Mouse (Mus musculus) retina, adult 2 months (tissue): ENCODE results near the gene Scaf1.
"Not testable (repeated sequence)": the region's sequence is repeated elsewhere in the genome, so short reads cannot be mapped to it uniquely, and the experiment has no call there.

Source experiments
- DNase-seq: peaks from one replicate; pipeline ENCODE4 v3.0.0-alpha.2; 2012; ENCODE audit warnings: low read depth, low spot score

Gene Scaf1

GRCm38 (mm10) chr7:45045741-45046140 is 29.6 kb upstream of the Scaf1 start:
- DNase-seq, result no peak

DNA sequence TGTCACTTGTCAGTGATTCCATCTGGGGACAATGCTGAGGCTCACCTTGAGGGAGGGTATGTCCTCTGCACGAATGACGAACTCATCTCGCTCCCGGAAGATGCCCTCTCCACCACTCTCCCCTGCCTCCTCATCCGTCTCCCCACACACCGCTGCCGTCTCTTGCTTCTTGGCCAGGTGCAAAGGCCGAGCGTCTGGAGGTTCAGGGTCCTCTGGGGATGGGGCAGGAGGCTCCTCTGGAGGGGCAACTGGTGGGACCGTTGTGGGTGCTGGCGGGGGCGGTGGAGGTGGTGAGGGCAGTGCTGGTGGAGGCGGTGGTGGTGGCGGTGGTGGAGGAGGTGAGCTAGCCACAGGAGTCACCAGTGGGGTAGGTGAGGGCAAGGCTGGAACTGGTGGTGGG is 27.1 kb upstream of the Scaf1 start:
- no peak for DNase-seq

GRCm38 (mm10) chr7:45040851-45041250 is 24.7 kb upstream of the Scaf1 start:
- DNase-seq, result no peak

DNA sequence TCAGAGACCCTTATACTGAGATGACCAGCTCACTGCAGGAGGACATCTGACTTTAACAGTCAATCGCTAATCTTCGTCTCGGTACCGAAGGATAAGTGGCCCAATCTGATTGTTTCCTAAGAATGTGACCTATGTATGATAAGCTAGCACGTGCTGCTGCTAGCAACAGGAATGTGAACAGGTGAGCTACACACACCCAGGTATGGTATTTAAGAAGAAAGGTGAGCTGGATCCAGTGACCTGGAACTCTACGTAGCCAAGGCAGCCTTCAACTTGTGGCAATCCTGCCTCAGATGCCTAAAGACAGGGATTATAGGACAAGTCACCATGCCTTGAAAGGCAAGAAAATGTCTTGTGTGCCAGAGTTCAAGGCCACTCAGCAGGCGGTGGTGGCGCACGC is 22.2 kb upstream of the Scaf1 start:
- no peak for DNase-seq

DNA sequence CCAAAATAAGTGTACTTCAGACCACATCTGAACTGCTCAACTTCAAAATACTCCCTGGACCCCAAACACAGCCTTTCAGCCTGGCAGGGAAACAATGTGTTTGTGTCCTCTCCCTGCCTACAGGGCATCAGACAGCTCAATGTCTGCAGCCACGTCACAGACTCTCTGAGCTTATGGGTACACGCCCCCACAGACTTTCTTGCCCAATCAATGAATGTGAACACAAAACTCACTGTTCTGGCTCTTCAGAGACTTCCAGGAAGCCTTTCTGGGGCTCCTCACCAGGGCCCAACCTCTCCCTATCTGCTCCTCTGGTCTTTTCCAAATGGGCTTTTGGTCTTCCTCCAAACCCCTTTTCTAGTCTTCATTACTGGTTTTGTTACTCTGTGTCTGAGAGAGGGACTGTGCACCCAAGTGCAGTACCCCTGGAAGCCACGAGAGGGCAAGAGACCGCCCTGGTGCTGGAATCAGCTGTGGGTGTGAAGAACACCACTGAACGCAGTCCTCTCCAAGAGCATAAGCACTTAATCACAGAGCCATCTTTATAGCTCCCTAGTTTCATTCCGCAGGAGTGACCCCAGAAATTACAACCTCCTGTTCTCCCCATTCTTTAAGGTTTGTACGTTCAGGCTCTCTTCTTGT is 21.7 kb upstream of the Scaf1 start:
- DNase-seq, result no peak

GRCm38 (mm10) chr7:45036702-45037101 is 20.5 kb upstream of the Scaf1 start:
- DNase-seq, result no peak

GRCm38 (mm10) chr7:45035631-45036030 is 19.5 kb upstream of the Scaf1 start:
- DNase-seq, result no peak

DNA sequence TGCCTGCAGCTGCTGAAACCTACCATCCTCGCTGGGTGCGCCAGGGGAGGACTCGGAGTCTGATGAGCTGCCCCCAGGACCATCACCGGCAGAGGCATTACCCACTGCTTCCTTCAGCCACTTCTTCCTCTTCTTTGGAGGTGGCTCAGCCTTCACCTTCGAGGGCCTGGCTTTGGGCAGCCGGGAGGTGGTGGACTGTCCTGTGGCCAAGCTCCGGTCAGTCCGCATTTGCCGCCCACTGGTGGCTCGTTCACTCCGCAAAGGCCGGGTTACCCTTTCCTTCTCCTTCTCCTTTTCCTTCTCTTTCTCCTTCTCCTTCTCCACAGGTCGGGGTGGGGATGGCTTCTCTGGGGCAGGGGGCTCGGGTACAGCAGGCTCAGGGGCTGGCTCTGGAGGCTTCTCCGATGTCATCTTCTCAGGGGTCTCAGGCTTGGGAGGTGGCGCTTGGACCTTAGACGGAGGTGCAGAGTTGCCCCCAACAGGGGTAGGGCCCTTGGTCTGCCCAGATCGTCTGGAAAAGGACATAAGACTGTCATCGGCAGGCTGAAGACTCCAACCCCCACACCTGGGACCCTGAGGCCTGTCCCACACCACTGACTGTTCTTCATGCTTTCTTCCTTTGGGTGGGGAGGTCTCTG is 17.7 kb upstream of the Scaf1 start:
- DNase-seq, result no peak

DNA sequence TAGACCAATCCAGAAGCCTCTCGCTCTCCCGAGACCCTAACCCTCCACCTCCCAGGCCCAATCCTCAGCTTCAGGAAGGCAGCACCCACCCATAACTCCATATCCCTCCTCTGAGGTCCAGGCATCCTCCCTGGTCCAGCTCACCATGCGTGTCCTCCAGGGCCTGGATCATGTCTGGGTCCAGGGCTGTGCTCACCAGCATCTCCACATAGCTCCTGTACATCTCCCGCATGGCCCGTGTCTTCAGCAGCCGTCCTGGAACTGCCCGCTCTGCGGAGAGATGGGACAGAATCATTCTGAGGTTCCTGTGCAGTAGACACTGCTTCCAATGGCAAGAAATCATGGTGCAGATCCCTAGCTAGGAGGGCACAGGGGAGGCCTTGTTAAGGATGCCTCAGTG is 14.7 kb upstream of the Scaf1 start:
- DNase-seq, result no peak

- DNase-seq, result no peak
These were observed 13.8 kb upstream of the Scaf1 start for GRCm38 (mm10) chr7:45029995-45030394.

DNA sequence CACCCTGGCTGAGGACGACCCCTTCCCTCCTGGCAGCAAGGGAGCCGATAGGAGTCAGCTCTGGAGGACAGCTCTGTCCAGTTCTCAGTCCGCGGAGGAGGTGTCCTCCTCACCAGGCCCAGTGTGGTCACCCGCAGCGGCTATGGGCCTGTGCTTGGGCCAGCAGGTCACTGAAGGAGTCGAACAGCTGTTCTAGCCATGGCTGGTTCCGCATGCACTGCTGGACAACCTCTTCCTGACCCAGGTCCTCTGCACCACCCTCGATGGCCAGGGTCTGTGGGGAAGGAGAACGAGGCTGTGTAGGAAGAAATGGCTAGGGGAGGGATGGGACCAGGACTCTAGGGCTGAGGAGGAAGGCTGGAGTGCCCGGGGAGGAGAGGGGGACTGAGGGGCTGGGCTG is 12.2 kb upstream of the Scaf1 start:
- no peak for DNase-seq

DNA sequence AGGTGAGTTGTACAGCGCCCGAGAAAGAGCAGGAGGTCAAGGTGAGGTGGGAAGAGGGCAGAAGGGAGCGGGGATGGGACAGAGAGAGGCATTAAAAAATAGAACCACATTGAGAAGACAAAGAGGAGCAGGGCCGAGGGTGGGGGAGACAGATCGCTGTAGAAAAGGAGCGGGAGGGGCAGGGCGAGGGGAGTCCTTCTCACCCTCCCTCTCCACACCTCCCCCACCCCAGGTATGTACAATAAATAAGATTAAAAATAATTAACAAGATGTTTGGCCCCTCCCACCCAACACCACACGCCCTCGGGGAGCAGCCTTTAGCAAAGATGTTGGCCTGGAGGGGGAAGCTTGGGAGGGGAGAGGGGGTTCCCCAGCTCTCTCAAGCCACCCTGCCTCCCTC is 11.6 kb upstream of the Scaf1 start:
- DNase-seq, result no peak

GRCm38 (mm10) chr7:45026256-45026655 is 10.1 kb upstream of the Scaf1 start:
- DNase-seq, result no peak

DNA sequence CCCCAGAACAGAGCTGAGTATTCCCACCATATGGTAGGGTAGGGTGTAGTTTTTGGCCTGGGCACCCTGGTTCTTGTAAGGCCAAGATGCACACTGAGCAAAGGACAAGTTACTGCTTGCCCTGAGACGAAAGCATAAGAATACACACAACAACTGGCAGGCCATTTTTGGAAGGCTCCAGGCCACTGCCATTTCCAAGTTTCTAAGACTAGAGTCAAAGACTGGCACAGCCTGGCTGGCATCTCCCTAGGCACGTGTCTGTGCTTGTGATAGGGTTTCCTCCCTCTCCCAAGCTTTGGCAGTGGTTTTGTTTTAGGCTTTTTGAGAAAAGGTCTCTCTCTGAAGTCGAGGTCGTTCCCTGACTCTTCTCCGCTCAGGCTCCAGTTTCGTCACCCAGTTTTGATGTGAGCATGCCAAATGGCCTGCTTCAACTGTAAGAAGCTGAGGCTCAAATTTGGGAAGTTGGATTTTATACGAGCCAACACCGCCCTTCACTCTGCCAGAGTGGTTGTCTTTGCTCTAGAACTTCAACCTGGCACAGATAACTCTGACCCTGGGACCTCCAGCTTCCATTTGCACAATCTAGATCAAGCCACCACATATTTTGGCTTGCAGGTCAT is 9.5 kb upstream of the Scaf1 start:
- no peak for DNase-seq

DNA sequence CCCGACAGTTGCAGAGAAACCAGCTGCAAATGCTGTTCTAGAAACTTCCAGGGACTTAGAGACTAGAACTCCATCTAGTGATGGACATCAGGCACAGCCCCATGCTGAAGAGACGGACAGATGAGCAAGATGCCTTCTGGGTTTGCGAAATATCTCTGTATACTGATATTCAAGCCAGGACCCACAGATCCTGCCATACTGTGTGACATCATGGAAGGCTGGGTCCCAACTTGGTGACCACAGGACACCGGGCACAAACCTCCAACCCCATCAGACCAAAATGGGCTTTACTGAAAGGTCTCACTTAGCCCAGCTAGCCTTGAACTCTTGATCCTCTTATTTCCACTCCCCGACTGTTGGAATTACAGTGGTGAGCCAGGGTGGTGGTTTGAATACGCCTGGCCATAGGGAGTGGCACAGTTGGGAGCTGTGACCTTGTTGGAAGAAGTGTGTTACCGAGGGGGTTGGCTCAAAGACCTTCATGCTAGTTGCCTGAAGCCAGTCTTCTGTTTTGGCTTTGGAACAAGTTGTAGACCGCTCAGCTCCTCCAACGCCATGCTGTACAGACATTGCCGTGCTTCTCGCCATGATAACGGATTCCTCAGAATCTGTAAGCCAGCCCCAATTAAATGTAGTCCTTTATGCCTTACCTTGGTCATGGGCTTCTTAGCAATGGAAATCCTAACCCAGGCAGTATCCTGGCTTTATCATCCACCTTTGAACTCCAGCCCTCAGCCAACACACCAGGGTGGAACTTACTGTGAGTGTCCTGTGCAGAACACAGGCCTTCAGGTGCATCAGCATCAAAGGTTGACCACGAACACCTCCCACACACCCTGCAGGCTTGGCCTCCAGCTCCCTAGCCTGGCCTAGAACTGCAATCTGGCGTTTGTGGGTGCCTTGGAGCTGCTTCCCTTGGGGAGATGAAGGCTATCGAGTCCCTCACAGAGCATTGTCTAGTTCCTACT is 8.4 kb upstream of the Scaf1 start:
- no peak for DNase-seq

DNA sequence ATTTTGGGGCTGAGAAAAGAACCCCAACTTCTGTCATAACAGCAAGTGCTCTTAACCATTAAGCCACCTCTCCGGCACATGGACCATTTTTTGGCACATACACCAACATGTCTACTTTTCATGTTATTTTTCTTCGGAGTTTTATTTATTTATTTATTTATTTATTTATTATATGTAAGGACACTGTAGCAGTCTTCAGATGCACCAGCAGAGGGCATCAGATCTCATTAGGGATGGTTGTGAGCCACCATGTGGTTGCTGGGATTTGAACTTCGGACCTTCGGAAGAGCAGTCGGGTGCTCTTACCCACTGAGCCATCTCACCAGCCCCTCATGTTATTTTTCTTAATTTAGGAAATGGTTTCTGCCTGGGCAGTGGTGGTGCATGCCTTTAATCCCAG is 7.5 kb upstream of the Scaf1 start:
- DNase-seq, result not testable (repeated sequence)

GRCm38 (mm10) chr7:45020225-45020624 is 4.1 kb upstream of the Scaf1 start:
- no peak for DNase-seq

DNA sequence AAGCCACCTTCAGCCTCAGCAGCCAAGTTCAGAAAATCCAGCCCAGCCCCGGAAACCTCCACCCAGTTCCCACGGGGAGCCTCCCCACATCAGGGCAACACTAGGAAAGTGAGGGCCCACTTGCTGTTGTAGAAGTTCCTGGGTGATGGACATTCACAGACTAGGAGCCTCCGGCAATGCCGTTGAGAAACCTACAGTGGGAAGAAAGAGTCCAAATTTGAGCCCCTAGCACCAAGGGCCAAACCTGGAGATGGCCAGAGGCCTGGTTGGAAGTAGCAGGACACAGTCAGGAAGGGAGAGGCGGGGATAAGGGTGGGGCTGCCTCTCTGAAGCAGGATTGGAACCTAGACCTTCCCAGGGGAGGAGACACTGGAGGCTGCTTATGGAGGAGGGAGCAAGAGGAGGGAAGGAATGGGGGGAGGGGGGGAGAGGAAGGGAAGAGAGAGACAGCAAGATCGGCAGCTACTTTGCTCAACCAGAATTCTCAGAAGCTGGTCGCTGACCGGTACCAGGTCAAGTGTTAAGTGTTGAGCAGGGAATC is 2.9 kb upstream of the Scaf1 start:
- DNase-seq, result no peak

DNA sequence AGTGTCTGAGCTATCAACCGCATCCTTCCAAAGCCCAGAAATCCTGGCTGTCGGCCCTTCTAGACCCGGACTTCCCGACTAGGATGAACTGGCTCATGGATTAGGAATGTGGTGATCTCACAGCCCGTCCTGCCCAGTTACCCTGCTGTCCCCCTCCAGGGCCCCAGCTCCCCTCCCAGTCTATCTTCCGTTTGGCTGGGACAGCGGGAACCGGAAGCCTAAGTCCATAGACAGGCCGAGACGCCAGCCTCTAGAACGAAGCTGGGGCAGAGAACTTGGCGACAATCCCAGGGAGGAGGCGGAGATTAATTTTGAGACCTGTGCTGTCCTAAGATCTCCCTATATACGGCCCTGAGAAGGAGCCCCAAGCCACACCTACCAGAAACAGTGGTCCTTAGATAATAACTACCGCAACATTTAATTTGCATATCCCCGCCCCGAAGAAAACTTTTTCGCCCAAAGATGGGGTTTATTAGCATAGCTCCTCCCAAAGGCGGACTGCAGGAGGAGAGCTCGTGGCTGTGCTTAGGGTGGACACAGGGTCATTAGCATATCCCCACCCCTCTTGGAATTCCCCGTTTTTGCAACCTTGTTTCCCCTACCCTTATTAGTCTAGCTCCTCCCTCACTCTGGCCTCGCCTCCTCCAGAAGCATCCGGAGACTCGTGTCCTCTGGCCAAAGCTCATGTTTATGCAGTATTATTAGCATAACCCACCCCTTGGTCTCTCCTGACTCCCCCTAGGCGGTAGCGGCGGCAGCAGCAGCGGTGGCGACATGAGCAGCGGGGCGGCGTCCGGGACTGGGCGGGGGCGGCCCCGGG is 1.3 kb upstream of the Scaf1 start, which contains the start of gene Rras:
Rras (plus strand) TSS at position 720 of the 820 bp plus-strand sequence.
- peak; percentile 61 for DNase-seq

GRCm38 (mm10) chr7:45016761-45017160 is 598 bp upstream of the Scaf1 start:
- DNase-seq, result no peak
